Mouse (Mus musculus): ENCODE results near the gene Med27. TPM values are rescaled to one million over a fixed set of nuclear protein-coding genes. Genes with fewer than 3 reads are reported as not detected.

Gene Med27
- polyA plus RNA-seq, 1 experiment = 33.3 TPM

DNA sequence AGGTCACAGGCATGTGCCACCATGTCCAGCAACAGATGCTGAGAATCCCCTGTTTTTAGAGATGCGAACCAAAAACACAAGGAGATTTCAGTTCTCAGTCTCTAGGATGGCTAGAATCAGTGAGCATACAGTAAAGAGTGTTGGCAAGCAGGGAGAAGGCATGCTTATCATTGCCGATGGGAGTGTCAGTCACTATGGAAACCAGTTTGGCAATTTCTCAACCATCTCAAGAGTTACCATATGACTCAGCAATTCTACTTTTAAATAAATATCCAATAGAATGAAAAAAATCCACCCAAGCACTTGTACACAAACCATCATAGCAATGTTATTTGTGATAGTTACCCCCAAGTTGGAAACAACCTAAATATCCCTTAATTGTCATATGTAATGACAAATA, 22.2 kb upstream of the Med27 start:
- no peaks in the 10 kb centered on the region for H3K4me1 ChIP-seq (ENCODE audit: control insufficient read depth, insufficient read depth, insufficient read length, low read length)
- 48% methylated on average over 2 of the region's 2 CpGs for WGBS
- H3K4me3 ChIP-seq (ENCODE audit: low read depth, low read length) = no peak overlapping the region
- H3K27ac ChIP-seq (ENCODE audit: insufficient read depth, low read depth, low read length) = no peak overlapping the region
- no peaks in the 10 kb centered on the region for H3K27me3 ChIP-seq (ENCODE audit: control insufficient read depth, insufficient read depth, low read length)
- no peaks in the 10 kb centered on the region for H3K36me3 ChIP-seq (ENCODE audit: control insufficient read depth, insufficient read depth, low read length)
- TF ChIP-seq CTCF (IDR thresholded peaks at IDR 0.05; ENCODE audit: extremely low read depth, insufficient read length, insufficient replicate concordance, low read depth, low read length) (no peak), POLR2A (IDR thresholded peaks at IDR 0.05; ENCODE audit: low read depth, low read length) (no peak)

DNA sequence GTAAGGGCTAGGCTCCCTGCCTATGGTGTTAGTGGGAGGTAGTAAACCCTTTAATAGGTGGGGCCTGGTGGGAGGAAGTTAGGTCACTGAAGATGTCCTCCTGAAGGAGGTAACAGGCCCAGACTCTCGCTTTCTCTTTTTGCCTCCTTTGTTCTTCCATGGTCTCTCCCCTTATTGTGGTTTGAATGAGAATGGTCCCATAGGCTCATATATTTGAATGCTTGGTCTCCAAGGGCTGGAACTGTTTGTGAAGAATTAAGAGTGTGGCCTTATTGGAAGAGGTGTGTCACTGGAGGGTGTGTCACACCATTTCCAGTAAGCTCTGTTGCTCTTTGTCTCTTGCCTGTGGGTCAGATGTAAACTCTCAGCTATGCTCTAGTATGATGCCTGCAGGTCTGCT, 16.1 kb upstream of the Med27 start:
- TF ChIP-seq POLR2A (IDR thresholded peaks at IDR 0.05; ENCODE audit: low read depth, low read length) (no peak), CTCF (IDR thresholded peaks at IDR 0.05; ENCODE audit: extremely low read depth, insufficient read length, insufficient replicate concordance, low read depth, low read length) (no peak)
- Histone ChIP-seq H3K27ac (ENCODE audit: insufficient read depth, low read depth, low read length) (no peak overlapping the region), H3K4me3 (ENCODE audit: low read depth, low read length) (no peak overlapping the region), H3K36me3 (ENCODE audit: control insufficient read depth, insufficient read depth, low read length) (no peaks in the 10 kb centered on the region), H3K4me1 (ENCODE audit: control insufficient read depth, insufficient read depth, insufficient read length, low read length) (peaks cover 4% of the 10 kb centered on the region; the same call in 1 of the 2 replicates), H3K27me3 (ENCODE audit: control insufficient read depth, insufficient read depth, low read length) (no peaks in the 10 kb centered on the region)
- 81% methylated on average over 1 of the region's 1 CpGs for WGBS

DNA sequence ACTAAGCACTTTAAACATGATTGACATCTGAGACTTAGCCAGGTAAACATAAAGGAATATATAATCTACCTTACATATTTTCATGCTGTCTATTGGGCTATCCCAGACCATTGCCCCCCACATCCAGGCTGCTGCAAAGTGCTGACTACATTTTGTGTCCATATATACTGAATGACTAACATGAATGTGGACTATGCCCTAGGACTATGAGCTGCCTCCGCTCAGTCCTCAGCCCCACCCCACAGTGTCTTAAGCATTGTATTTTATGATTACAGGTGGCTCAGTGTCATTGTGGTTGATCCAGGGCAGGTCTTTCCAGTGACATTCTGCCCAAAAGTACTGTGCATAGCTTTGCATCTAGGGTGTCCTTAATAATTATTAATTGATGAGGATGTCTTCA, 8.2 kb upstream of the Med27 start:
- no peaks in the 10 kb centered on the region for H3K27me3 ChIP-seq (ENCODE audit: control insufficient read depth, insufficient read depth, low read length)

DNA sequence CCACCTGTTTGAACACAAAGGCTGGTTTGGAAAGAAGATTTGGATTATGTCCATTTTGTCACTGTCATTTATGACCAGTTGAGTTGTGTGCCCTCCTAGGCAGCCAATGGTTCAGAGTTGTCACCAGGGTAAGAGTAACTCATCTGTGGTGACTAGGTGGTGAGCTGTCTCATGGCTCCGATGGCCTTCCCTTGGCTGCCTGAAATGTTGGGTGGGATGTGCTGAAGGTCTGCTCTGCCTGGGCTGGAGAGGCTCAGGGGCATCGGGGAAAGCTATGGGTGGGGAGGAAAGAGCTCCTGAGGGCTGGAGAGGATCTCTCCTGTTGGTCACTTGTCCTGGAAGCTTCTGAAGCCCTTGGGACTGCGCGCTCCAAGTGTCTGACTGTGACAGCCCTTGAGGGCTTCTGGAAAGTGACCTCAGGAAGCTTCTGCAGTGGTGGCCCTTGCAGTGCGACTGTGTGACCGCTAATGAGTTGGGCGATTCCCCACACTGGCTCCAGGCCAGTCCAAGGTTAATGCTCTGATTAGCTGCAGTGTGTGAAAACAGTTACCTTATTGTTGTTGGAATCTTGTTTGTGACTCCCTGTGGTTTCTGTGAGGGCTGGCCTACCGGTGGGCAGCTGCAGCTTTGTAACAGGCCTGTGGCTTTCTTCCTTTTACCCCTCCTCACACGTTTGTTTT, 12.2 kb downstream of the Med27 start:
- WGBS = 56% methylated on average over 9 of the region's 9 CpGs
- Histone ChIP-seq H3K36me3 (ENCODE audit: control insufficient read depth, insufficient read depth, low read length) (peaks cover 11% of the 10 kb centered on the region), H3K27me3 (ENCODE audit: control insufficient read depth, insufficient read depth, low read length) (no peaks in the 10 kb centered on the region), H3K4me3 (ENCODE audit: low read depth, low read length) (no peak overlapping the region), H3K4me1 (ENCODE audit: control insufficient read depth, insufficient read depth, insufficient read length, low read length) (no peaks in the 10 kb centered on the region), H3K27ac (ENCODE audit: insufficient read depth, low read depth, low read length) (no peak overlapping the region)
- no peak for TF ChIP-seq POLR2A (IDR thresholded peaks at IDR 0.05; ENCODE audit: low read depth, low read length)
- no peak for TF ChIP-seq CTCF (IDR thresholded peaks at IDR 0.05; ENCODE audit: extremely low read depth, insufficient read length, insufficient replicate concordance, low read depth, low read length)

More for the DNA sequence above, 8.2 kb upstream of the Med27 start:
- no peak overlapping the region for H3K4me3 ChIP-seq (ENCODE audit: low read depth, low read length)
- TF ChIP-seq CTCF (IDR thresholded peaks at IDR 0.05; ENCODE audit: extremely low read depth, insufficient read length, insufficient replicate concordance, low read depth, low read length) (no peak), POLR2A (IDR thresholded peaks at IDR 0.05; ENCODE audit: low read depth, low read length) (no peak)
- H3K4me1 ChIP-seq (ENCODE audit: control insufficient read depth, insufficient read depth, insufficient read length, low read length) = peaks cover 16% of the 10 kb centered on the region; the same call in 1 of the 2 replicates
- H3K36me3 ChIP-seq (ENCODE audit: control insufficient read depth, insufficient read depth, low read length) = no peaks in the 10 kb centered on the region
- 17% methylated on average over 1 of the region's 1 CpGs for WGBS
- no peak overlapping the region for H3K27ac ChIP-seq (ENCODE audit: insufficient read depth, low read depth, low read length)

- 86% methylated on average over 3 of the region's 3 CpGs for WGBS
- Histone ChIP-seq H3K36me3 (ENCODE audit: control insufficient read depth, insufficient read depth, low read length) (peaks cover 5% of the 10 kb centered on the region), H3K27ac (ENCODE audit: insufficient read depth, low read depth, low read length) (no peak overlapping the region), H3K4me1 (ENCODE audit: control insufficient read depth, insufficient read depth, insufficient read length, low read length) (no peaks in the 10 kb centered on the region), H3K27me3 (ENCODE audit: control insufficient read depth, insufficient read depth, low read length) (no peaks in the 10 kb centered on the region), H3K4me3 (ENCODE audit: low read depth, low read length) (no peak overlapping the region)
- TF ChIP-seq POLR2A (IDR thresholded peaks at IDR 0.05; ENCODE audit: low read depth, low read length) = no peak
Measured at GRCm38 (mm10) chr2:29360956-29361355, 14.3 kb downstream of the Med27 start.

DNA sequence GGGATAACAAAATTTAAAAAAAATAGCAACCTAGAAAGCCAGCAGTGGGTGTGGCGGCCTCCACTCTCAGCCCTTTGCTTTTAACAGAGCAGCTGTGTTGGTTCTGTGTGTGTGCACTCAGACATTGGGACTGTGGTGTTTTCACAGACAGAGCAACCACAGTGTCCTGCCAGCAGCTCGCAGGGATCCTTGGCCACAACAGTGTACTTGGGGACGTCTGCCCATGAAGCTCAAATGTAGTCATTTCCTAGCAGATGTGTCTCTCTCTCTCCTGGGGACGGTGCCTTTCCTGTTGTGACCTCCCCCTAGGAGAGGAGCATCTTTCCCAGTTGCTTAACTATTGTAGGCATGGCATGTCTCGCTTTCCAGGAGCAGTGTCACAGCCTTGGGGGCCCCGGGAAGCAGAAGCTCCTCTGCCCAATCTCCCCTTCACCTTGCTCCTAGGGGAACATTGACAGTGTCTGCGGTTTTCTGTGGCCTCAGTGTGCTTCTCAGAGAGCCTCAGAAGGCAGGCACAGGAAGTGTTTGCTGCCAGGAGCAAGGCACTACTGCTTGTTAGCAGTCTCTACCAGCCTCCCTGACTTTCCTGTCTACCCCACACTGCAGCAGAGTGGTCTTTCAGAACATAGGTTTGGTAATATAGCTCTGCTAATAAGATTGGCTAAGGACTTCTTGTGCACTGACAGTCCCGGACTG, 18.5 kb downstream of the Med27 start:
- H3K27ac ChIP-seq (ENCODE audit: insufficient read depth, low read depth, low read length) = no peak overlapping the region
- WGBS = 90% methylated on average over 8 of the region's 8 CpGs
- peaks cover 3% of the 10 kb centered on the region for H3K36me3 ChIP-seq (ENCODE audit: control insufficient read depth, insufficient read depth, low read length)

GRCm38 (mm10) chr2:29368730-29369129, 22.1 kb downstream of the Med27 start:
- Histone ChIP-seq H3K27me3 (ENCODE audit: control insufficient read depth, insufficient read depth, low read length) (no peaks in the 10 kb centered on the region), H3K27ac (ENCODE audit: insufficient read depth, low read depth, low read length) (no peak overlapping the region), H3K4me3 (ENCODE audit: low read depth, low read length) (no peak overlapping the region), H3K4me1 (ENCODE audit: control insufficient read depth, insufficient read depth, insufficient read length, low read length) (no peaks in the 10 kb centered on the region), H3K36me3 (ENCODE audit: control insufficient read depth, insufficient read depth, low read length) (peaks cover 3% of the 10 kb centered on the region)
- TF ChIP-seq CTCF (IDR thresholded peaks at IDR 0.05; ENCODE audit: extremely low read depth, insufficient read length, insufficient replicate concordance, low read depth, low read length) (no peak), POLR2A (IDR thresholded peaks at IDR 0.05; ENCODE audit: low read depth, low read length) (no peak)
- WGBS = 62% methylated on average over 5 of the region's 5 CpGs

More for the DNA sequence above, 18.5 kb downstream of the Med27 start:
- no peaks in the 10 kb centered on the region for H3K27me3 ChIP-seq (ENCODE audit: control insufficient read depth, insufficient read depth, low read length)
- TF ChIP-seq CTCF (IDR thresholded peaks at IDR 0.05; ENCODE audit: extremely low read depth, insufficient read length, insufficient replicate concordance, low read depth, low read length) (no peak), POLR2A (IDR thresholded peaks at IDR 0.05; ENCODE audit: low read depth, low read length) (no peak)
- H3K4me1 ChIP-seq (ENCODE audit: control insufficient read depth, insufficient read depth, insufficient read length, low read length) = no peaks in the 10 kb centered on the region
- no peak overlapping the region for H3K4me3 ChIP-seq (ENCODE audit: low read depth, low read length)
